Mouse (Mus musculus) heart, embryonic 16.5 days (tissue): ENCODE measurements around the gene Pik3c2g. TPM values are rescaled to one million over a fixed set of nuclear protein-coding genes. Genes with fewer than 3 reads are reported as not detected.

Experiments
- ATAC-seq: fragments of 200-750 bp; cut with Nextera tagmentation; replicated peaks from 2 replicates; pipeline ENCODE4 v1.8.0; 2017; ENCODE audit warnings: moderate number of reproducible peaks; ENCODE audit not compliant: insufficient read depth, low FRiP score; ENCODE audit errors: extremely low read depth
- H3K27ac ChIP-seq: fragments of 300-500 bp; sonication (generic); 2 replicates; pipeline ENCODE4 v1.5.1; 2014; ENCODE audit warnings: mild to moderate bottlenecking, low read length, control low read depth, moderate library complexity
- H3K27me3 ChIP-seq: fragments of 300-500 bp; sonication (generic); 2 replicates; pipeline ENCODE4 v1.6.1; 2014; ENCODE audit warnings: low read length, mixed read lengths; ENCODE audit not compliant: control insufficient read depth, insufficient read depth
- H3K36me3 ChIP-seq: fragments of 300-500 bp; sonication (generic); 2 replicates; pipeline ENCODE4 v1.6.1; 2014; ENCODE audit not compliant: control insufficient read depth, insufficient read depth
- H3K4me1 ChIP-seq: fragments of 300-500 bp; sonication (generic); 2 replicates; pipeline ENCODE4 v1.6.1; 2014; ENCODE audit warnings: low read length, mixed read lengths; ENCODE audit not compliant: control insufficient read depth, insufficient read depth
- H3K4me2 ChIP-seq: fragments of 300-500 bp; sonication (generic); 2 replicates; pipeline ENCODE4 v1.6.1; 2014; ENCODE audit warnings: low read depth, mild to moderate bottlenecking, control low read depth, low read length
- H3K4me3 ChIP-seq: fragments of 300-500 bp; sonication (generic); 2 replicates; pipeline ENCODE4 v1.5.1; 2014; ENCODE audit warnings: mild to moderate bottlenecking, control low read depth, low read length
- H3K9ac ChIP-seq: fragments of 300-500 bp; sonication (generic); 2 replicates; pipeline ENCODE4 v1.6.1; 2014; ENCODE audit warnings: low read length, control low read depth
- H3K9me3 ChIP-seq: fragments of 300-500 bp; sonication (generic); replicated peaks from 2 replicates; pipeline ENCODE4 v1.6.1; 2016; ENCODE audit warnings: low read length; ENCODE audit not compliant: control insufficient read depth
- WGBS: fragments of 180-500 bp; shearing (Covaris S2); extraction: QIAGEN DNeasy Blood & Tissue Kit; methylation state at CpG from one replicate; pipeline ENCODE4 v1.1.7; 2014; 5-methylcytosine and 5-hydroxymethylcytosine counted together
- polyA plus RNA-seq: library from polyadenylated mRNA; unstranded; fragments of >200 nt; fragmentation: Nextera tagmentation; extraction: Ambion mirVana; gene quantifications from 2 replicates; pipeline ENCODE4 v1.2.1, GENCODE M21; 2015

The Pik3c2g gene
- polyA plus RNA-seq, 1 experiment from 2014 or later, result not detected

DNA sequence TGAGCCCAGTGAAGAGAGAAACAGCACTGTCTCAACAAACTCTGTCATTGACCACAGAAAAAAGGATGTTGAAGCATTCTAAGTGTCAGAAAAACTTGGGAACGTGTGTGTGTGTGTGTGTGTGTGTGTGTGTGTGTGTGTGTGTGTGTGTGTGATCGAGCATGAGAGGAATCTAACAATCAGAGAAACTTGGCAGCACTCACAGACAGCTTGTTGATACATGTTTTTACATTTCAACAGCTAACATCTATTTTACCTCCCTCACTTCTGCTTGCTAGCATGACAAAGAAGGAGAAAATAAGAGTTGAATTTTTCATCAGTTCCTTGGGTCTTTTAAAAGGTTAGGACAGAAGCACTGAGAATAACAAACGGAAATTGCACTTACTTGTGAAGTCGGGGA, 202.5 kb downstream of the Pik3c2g start:
- H3K27ac ChIP-seq, result no peak overlapping the region
- H3K4me3 ChIP-seq, result no peak overlapping the region
- no peak overlapping the region for H3K9ac ChIP-seq
- no peak overlapping the region for H3K4me2 ChIP-seq
- no peaks in the 10 kb centered on the region for H3K4me1 ChIP-seq
- no peaks in the 10 kb centered on the region for H3K27me3 ChIP-seq
- 46% methylated on average over 4 of the region's 4 CpGs for WGBS
- H3K36me3 ChIP-seq, result no peaks in the 10 kb centered on the region
- no peaks in the 10 kb centered on the region for H3K9me3 ChIP-seq
- no peak for ATAC-seq

DNA sequence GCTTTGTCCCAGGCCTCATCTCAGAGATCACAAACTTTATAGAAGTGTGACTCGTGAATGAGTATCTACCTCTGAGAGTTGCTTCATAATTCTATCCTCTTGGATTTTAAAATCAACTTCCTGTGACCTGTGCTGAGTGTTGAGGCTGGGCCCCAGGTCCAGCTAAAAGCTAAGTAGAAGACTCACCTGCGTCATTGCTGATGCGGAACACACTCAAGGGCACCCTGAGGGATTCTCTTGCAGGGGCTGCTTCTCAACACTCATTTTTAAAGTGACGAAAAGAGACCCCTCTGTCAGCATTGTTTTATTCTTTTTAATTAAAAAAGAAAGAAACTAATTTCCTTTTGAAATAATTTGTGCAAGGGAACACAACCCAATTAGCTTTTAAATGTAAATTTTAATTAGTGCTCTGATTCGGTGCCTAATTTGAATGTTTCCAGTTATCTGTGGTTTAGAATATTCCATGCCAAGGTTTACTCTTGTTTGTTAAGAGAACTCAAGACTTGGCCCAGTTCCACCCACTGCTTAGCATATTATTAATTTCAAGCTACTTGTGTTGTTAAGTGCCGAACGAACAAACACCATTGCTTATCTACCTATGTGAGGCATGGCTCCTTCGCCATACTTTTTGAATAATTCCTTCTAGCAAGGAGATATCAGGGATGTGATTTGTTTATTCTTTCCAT, 212.7 kb downstream of the Pik3c2g start:
- no peak overlapping the region for H3K9ac ChIP-seq
- no peaks in the 10 kb centered on the region for H3K4me1 ChIP-seq
- no peaks in the 10 kb centered on the region for H3K9me3 ChIP-seq
- no peaks in the 10 kb centered on the region for H3K36me3 ChIP-seq
- H3K4me2 ChIP-seq, result no peak overlapping the region
- H3K27ac ChIP-seq, result no peak overlapping the region
- ATAC-seq, result no peak
- no peaks in the 10 kb centered on the region for H3K27me3 ChIP-seq
- no peak overlapping the region for H3K4me3 ChIP-seq
- WGBS, result 81% methylated on average over 8 of the region's 8 CpGs

- WGBS, result 77% methylated on average over 8 of the region's 8 CpGs
- Histone ChIP-seq H3K9ac (no peak overlapping the region), H3K4me2 (no peak overlapping the region), H3K4me1 (no peaks in the 10 kb centered on the region), H3K27me3 (no peaks in the 10 kb centered on the region), H3K9me3 (no peaks in the 10 kb centered on the region), H3K36me3 (no peaks in the 10 kb centered on the region), H3K4me3 (no peak overlapping the region), H3K27ac (no peak overlapping the region)
- ATAC-seq, result no peak
Observed at GRCm38 (mm10) chr6:139821916-139822315, 234.9 kb downstream of the Pik3c2g start.

DNA sequence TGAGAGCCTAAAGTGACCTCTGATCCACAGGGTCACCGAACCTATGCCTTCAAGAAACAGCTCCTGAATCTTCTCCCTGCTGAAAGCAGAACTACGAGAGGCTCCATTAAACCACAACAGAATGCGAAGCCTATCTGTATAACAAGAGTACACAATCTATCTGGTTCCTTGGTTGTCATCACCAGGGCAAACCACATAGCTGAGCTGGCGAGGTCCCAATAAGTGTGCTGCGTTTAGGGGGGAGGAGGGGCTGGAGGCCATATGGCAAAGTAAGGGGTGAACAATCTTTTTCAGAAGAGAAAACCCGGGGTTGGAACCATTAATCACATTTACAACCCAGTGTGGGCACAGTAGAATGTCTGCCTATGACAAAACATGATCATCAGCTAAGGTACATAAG, 251.2 kb downstream of the Pik3c2g start:
- Histone ChIP-seq H3K27me3 (no peaks in the 10 kb centered on the region), H3K36me3 (no peaks in the 10 kb centered on the region), H3K27ac (no peak overlapping the region), H3K4me1 (no peaks in the 10 kb centered on the region), H3K4me3 (no peak overlapping the region), H3K9ac (no peak overlapping the region), H3K4me2 (no peak overlapping the region), H3K9me3 (no peaks in the 10 kb centered on the region)
- ATAC-seq, result no peak
- 50% methylated on average over 6 of the region's 6 CpGs for whole genome bisulfite sequencing

DNA sequence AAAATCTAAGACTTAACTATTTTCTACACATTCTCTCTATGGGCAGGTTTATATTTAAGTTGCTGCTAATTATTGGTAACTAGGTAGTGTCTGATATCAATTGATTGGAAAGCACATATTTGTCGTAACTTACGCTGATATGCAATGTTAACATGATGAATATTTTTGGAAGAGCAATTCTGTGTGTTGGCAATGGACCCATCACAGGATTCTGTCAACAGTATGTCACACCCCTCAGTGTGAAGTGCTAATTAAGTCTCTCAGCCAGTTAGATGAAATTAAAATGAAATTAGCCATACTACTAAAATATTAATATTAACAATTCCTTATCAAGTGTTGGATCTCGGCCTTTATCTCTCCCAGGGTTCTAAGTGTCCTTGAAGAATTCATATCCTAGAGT, 251.7 kb downstream of the Pik3c2g start:
- no peaks in the 10 kb centered on the region for H3K27me3 ChIP-seq
- no peak overlapping the region for H3K9ac ChIP-seq
- H3K36me3 ChIP-seq, result no peaks in the 10 kb centered on the region
- no peaks in the 10 kb centered on the region for H3K9me3 ChIP-seq
- ATAC-seq, result no peak
- no peak overlapping the region for H3K27ac ChIP-seq
- H3K4me3 ChIP-seq, result no peak overlapping the region
- no peaks in the 10 kb centered on the region for H3K4me1 ChIP-seq
- 87% methylated on average over 3 of the region's 3 CpGs for WGBS
- H3K4me2 ChIP-seq, result no peak overlapping the region

DNA sequence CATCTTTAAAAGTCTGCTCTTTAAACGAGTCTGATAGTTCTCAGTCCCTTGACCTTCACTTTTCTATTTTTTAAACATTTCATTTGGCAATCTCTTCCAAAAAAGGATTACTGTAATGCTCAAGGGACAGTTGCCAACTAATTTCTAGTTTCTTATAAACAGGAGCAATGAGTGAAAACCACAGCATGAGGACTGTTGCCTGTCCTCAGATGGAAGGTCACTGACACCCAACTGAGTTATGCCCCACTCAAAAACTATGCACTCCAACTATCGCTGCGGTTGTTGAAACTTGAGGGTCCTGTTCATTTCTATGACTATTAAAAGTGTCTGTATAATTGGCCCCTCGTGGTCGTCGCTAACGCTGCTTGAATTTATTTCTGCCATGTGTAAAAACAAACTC, 252.9 kb downstream of the Pik3c2g start:
- no peak overlapping the region for H3K4me2 ChIP-seq
- 68% methylated on average over 7 of the region's 7 CpGs for WGBS
- no peaks in the 10 kb centered on the region for H3K36me3 ChIP-seq
- H3K27ac ChIP-seq, result no peak overlapping the region
- H3K4me3 ChIP-seq, result no peak overlapping the region
- H3K4me1 ChIP-seq, result no peaks in the 10 kb centered on the region
- no peak overlapping the region for H3K9ac ChIP-seq
- no peaks in the 10 kb centered on the region for H3K27me3 ChIP-seq
- ATAC-seq, result no peak
- no peaks in the 10 kb centered on the region for H3K9me3 ChIP-seq

GRCm38 (mm10) chr6:139841272-139841671, 254.3 kb downstream of the Pik3c2g start:
- WGBS, result 83% methylated on average over 8 of the region's 8 CpGs
- no peak overlapping the region for H3K27ac ChIP-seq
- H3K4me3 ChIP-seq, result no peak overlapping the region
- no peaks in the 10 kb centered on the region for H3K9me3 ChIP-seq
- H3K9ac ChIP-seq, result no peak overlapping the region
- H3K4me1 ChIP-seq, result no peaks in the 10 kb centered on the region
- no peaks in the 10 kb centered on the region for H3K36me3 ChIP-seq
- no peak overlapping the region for H3K4me2 ChIP-seq
- H3K27me3 ChIP-seq, result no peaks in the 10 kb centered on the region
- no peak for ATAC-seq

DNA sequence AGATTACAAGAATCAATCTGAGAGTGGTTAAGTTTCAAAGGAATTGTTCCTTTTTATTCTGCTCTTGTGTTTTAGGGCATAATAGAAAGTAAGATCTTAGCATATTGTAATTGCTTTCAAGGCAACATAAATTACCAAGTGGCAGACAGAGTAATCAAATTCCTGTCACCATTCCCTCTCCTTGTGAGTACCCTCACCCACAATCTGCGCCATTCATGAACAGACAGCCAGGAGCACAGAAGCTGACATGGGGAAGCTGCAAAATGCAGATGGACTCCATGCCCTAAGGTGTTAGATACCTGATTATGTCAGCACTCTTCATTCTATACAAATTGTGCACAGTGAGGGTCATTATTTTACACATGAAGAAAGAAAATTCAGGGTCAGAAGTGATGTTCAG, 255.6 kb downstream of the Pik3c2g start:
- Histone ChIP-seq H3K36me3 (no peaks in the 10 kb centered on the region), H3K9ac (no peak overlapping the region), H3K4me2 (no peak overlapping the region), H3K4me3 (no peak overlapping the region), H3K27ac (no peak overlapping the region), H3K27me3 (no peaks in the 10 kb centered on the region), H3K9me3 (no peaks in the 10 kb centered on the region), H3K4me1 (no peaks in the 10 kb centered on the region)
- no peak for ATAC-seq
- 94% methylated on average over 1 of the region's 1 CpGs for WGBS

GRCm38 (mm10) chr6:139843531-139843930, 256.5 kb downstream of the Pik3c2g start:
- no peak for ATAC-seq
- H3K9me3 ChIP-seq, result no peaks in the 10 kb centered on the region
- H3K27ac ChIP-seq, result no peak overlapping the region

More at GRCm38 (mm10) chr6:139843531-139843930, 256.5 kb downstream of the Pik3c2g start:
- no peaks in the 10 kb centered on the region for H3K4me1 ChIP-seq
- WGBS, result 61% methylated on average over 4 of the region's 4 CpGs
- H3K4me3 ChIP-seq, result no peak overlapping the region
- H3K9ac ChIP-seq, result no peak overlapping the region
- no peaks in the 10 kb centered on the region for H3K27me3 ChIP-seq
- H3K4me2 ChIP-seq, result no peak overlapping the region
- no peaks in the 10 kb centered on the region for H3K36me3 ChIP-seq
